Mouse (Mus musculus) mesoderm, embryonic 11.5 days (tissue): ENCODE measurements around the gene Tmem50a.
"Not testable (repeated sequence)": the region's sequence is repeated elsewhere in the genome, so short reads cannot be mapped to it uniquely, and the experiment has no call there.

ENCODE experiments used
- DNase-seq: peaks from one replicate; pipeline ENCODE4 v3.0.0-alpha.2; 2012; ENCODE audit warnings: low read depth, low spot score

The Tmem50a gene

DNA sequence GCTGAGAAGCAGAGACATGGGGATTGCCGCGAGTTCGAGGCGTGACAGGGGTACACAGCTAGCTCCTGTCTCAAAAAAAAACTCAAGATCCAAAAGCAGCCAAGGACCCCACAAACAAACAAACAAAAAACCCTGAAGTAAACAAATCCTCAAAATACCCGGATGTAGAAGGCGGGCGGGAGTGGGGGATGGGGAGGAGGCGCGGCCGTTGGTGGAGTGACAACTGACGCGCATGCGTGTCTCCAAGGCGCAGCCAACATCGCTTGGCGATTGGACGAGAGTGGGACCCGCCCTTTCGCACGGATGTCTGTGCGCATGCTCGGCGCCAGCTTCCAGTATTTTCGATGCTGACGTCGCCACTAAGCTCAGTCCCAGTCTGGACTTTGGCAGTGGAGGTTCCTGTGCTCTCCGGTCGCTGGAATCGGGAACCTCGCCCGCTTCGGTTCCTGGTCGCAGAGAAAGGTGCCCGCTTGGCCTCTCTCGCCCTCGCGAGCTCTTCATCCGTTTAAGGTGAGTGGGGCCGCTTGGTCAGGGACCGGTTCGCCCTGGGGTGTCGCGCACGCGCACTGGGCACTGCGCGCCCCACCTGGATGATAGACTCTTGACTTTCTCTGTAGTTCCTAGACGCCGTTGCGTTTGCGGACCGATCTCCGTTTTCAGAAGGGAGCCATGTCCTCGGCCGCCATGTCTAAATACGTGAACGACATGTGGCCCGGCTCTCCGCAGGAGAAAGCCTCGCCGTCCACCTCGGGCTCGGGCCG is 8.6 kb upstream of the Tmem50a start, which contains the start of gene Rsrp1:
TSS of gene Rsrp1 (plus strand) at position 335 of the 761 bp plus-strand sequence.
- DNase-seq, result peak; percentile 99

- DNase-seq, result peak; percentile 63
Observed at GRCm38 (mm10) chr4:134922925-134923244, 8.1 kb upstream of the Tmem50a start.

DNA sequence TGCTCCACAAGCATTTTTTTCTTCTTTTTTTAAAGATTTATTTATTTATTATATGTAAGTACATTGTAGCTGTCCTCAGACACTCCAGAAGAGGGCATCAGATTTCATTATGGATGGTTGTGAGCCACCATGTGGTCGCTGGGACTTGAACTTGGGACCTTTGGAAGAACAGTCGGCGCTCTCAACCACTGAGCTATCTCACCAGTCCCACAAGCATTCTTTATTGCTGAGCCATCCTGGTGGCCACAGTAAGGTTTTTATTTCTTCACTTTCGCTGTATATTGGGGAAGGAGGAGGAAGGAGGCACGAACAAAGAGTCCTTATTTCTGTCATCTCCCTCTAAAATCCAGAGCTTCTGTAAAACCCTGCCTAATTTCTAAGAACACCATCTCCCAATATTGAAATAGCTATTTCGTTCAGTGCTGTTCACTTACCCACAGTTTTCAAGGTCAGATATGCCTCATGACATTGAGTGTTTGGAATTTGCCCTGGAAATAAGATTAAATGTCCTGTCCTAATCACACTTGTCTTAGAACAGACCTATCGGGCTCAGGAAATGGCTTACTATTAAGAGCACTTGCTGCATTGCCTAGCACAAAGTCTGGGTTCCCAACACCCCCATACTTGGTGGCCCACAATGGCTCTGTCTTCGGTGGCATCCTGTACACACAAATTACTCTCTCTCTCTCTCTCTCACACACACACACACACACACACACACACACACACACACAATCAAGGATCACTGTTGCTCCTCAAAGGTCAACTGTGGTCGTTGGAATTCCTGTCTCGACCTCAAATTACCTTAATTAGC is 7.5 kb upstream of the Tmem50a start:
- DNase-seq, result no peak

- no peak for DNase-seq
Observed at GRCm38 (mm10) chr4:134921703-134922102, 6.9 kb upstream of the Tmem50a start.

- DNase-seq, result no peak
Observed at GRCm38 (mm10) chr4:134920631-134921030, 5.8 kb upstream of the Tmem50a start.

GRCm38 (mm10) chr4:134919733-134920540 is 5.1 kb upstream of the Tmem50a start:
- no peak for DNase-seq

GRCm38 (mm10) chr4:134918381-134918780 is 3.6 kb upstream of the Tmem50a start:
- DNase-seq, result no peak

GRCm38 (mm10) chr4:134917194-134917593 is 2.4 kb upstream of the Tmem50a start:
- DNase-seq, result no peak

GRCm38 (mm10) chr4:134915223-134916050 is 613 bp upstream of the Tmem50a start:
- DNase-seq, result no peak

GRCm38 (mm10) chr4:134914122-134914863 is 531 bp downstream of the Tmem50a start:
- DNase-seq, result no peak

DNA sequence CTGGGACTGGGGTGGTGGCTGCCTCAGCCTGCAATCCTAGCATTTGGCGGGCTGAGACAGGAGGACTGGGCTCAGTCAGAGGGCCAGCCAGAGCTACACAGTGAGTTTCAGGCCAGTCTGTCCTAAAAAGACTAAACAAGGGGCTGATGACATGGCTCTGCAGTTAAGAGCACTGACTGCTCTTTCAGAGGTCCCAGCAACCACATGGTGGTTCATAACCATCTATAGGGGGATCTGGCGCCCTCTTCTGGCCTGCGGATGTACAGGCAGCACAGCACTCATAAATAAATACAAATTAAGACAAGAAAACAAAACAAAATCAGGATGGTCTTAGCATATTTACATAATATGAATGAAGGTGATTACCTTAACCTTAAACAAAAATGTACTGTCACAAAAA is 1.4 kb downstream of the Tmem50a start:
- peak; percentile 70 for DNase-seq

- not testable (repeated sequence) for DNase-seq
Observed at GRCm38 (mm10) chr4:134911406-134911805, 3.4 kb downstream of the Tmem50a start.

DNA sequence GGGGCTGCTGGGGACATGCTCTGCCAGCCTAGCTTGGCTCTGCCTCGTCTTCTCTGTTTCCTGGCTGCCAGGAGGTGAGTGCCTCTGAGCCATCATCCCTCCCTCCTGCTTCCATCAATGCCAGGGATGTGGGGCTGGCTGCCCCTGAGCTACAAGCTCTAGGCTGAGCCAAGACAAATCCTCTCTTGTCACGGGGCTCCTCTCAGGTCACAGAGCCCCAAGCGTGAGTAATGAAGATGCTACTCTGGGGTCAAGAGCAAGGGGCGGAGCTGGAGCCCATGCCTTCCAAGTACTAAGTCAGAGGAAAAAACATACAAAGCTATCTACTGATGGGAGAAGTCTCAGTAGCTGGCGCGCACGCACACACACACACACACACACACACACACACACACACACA is 11.8 kb downstream of the Tmem50a start:
- no peak for DNase-seq

DNA sequence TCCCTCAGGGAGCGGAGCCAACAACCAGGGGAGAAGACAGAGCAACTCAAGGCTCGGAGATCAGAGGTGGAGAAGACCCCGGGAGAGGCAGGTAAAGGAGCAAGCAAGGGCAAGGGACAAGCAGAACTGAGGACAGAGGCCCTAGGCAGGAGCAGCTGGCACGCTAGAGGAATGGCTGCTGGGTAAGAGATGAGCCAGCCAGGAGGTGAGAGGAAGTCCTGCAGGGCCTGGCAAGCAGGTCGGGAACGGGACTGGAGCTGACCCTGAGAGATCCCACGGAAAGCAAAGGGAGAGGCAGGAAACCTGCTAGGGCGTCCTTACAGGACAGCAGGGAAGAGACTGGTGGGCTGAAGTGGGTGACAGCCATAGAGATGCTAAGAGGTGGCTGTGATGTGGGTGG is 13.7 kb downstream of the Tmem50a start:
- DNase-seq, result no peak

- no peak for DNase-seq
Observed at GRCm38 (mm10) chr4:134897256-134897655, 17.6 kb downstream of the Tmem50a start.

DNA sequence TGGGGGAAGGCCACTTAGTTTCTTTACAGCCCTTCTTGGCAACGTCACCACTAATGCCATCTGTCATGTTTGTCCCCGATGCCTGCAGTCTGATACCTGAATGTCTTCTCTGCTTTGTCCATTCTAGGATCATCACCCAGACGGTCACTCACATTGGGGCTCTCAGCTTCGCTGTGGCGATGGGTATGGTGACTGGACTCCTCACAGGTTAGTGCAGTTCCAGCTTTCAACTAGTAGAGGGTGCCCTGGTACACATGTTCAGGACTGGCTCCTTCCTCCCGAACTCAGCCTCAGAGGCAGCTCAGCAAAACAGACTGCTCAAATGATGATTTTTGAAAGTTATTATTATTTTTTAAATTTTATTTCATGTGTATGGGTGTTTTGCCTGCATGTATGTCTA is 22.7 kb downstream of the Tmem50a start:
- DNase-seq, result no peak

GRCm38 (mm10) chr4:134884364-134884763 is 30.5 kb downstream of the Tmem50a start:
- no peak for DNase-seq

DNA sequence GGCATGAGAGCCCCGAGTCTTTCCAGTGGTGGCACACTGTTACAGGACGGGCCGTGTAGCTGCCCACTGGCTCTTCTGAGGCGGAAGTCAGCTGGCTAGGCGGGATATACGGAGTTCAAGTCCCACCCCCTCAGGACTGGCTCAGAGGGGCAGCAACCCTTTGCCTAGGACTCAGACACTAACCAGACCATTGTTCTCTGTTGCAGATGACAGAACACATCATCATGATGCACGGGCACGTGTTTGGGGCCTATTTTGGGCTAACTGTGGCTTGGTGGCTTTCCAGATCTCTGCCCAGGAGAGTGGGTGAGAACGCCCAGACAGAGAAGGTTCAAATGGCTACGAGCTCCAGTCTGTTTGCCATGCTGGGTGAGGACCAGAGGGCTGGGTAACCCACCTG is 31.0 kb downstream of the Tmem50a start:
- DNase-seq, result no peak

- DNase-seq, result peak; percentile 46
Observed at GRCm38 (mm10) chr4:134883266-134883665, 31.6 kb downstream of the Tmem50a start.

- DNase-seq, result no peak
Observed at GRCm38 (mm10) chr4:134880041-134880440, 34.8 kb downstream of the Tmem50a start.
